Mouse (Mus musculus): ENCODE measurements around the gene Cplx3. TPM values are rescaled to one million over a fixed set of nuclear protein-coding genes. Genes with fewer than 3 reads are reported as not detected.

Gene Cplx3
- 0.80 and 1.7 TPM in 2 replicates for polyA plus RNA-seq (2012; rRNA removed)

GRCm38 (mm10) chr9:57606139-57606851 is at the start of gene Cplx3:
Cplx3 (minus strand) TSS chr9:57606281.

GRCm38 (mm10) chr9:57653283-57653682 is 47.2 kb upstream of the Cplx3 start, which contains the start of gene Csk:
Csk (minus strand) TSS chr9:57653631.

GRCm38 (mm10) chr9:57620674-57621073 is 14.6 kb upstream of the Cplx3 start, which contains the start of gene Lman1l:
Lman1l (minus strand) TSS chr9:57620774.

GRCm38 (mm10) chr9:57589224-57590126 is 16.6 kb downstream of the Cplx3 start, which contains the start of gene Ulk3:
Ulk3 (plus strand) TSS chr9:57589452.

GRCm38 (mm10) chr9:57560861-57561710 is 45.0 kb downstream of the Cplx3 start, which contains the start of gene Scamp2:
Scamp2 (plus strand) TSS chr9:57560943.

GRCm38 (mm10) chr9:57552139-57552887 is 53.8 kb downstream of the Cplx3 start, which contains the start of gene Mpi:
Mpi (minus strand) TSS chr9:57552763.

Other genes starting within 250 kb of the Cplx3 start
- 16.8 and 25.7 TPM in 2 replicates for gene Ppcdc, start 166.2 kb downstream of the Cplx3 start, polyA plus RNA-seq (2012; rRNA removed)
- gene Scamp5, start 138.2 kb downstream of the Cplx3 start, polyA plus RNA-seq (2012; rRNA removed), result 47.3 and 47.6 TPM in 2 replicates
- gene Rpp25, start 102.3 kb downstream of the Cplx3 start, polyA plus RNA-seq (2012; rRNA removed), result 3.3 and 4.3 TPM in 2 replicates
- gene Cox5a, start 85.0 kb downstream of the Cplx3 start, polyA plus RNA-seq (2012; rRNA removed), result 182 and 251 TPM in 2 replicates
- gene Fam219b, start 68.8 kb downstream of the Cplx3 start, polyA plus RNA-seq (2012; rRNA removed), result 12.3 and 20.8 TPM in 2 replicates
- gene Mpi, start 53.5 kb downstream of the Cplx3 start, polyA plus RNA-seq (2012; rRNA removed), result 62.6 and 65.6 TPM in 2 replicates
- gene Scamp2, start 45.3 kb downstream of the Cplx3 start, polyA plus RNA-seq (2012; rRNA removed), result 37.6 and 48.1 TPM in 2 replicates
- 21.0 and 22.8 TPM in 2 replicates for gene Ulk3, start 16.8 kb downstream of the Cplx3 start, polyA plus RNA-seq (2012; rRNA removed)
- 0.05 and 0.06 TPM in 2 replicates for gene Lman1l, start 14.5 kb upstream of the Cplx3 start, polyA plus RNA-seq (2012; rRNA removed)
- 54.7 and 94.3 TPM in 2 replicates for gene Csk, start 47.4 kb upstream of the Cplx3 start, polyA plus RNA-seq (2012; rRNA removed)
- gene Cyp1a2, start 77.4 kb upstream of the Cplx3 start, polyA plus RNA-seq (2012; rRNA removed), result not detected in 2 replicates
- gene Cyp1a1, start 81.6 kb upstream of the Cplx3 start, polyA plus RNA-seq (2012; rRNA removed), result 0.02 TPM in 1 of 2 replicates, not detected in the other
- gene Edc3, start 102.3 kb upstream of the Cplx3 start, polyA plus RNA-seq (2012; rRNA removed), result 14.4 and 21.7 TPM in 2 replicates
- gene Clk3, start 159.6 kb upstream of the Cplx3 start, polyA plus RNA-seq (2012; rRNA removed), result 128 and 137 TPM in 2 replicates
- gene Arid3b, start 230.5 kb upstream of the Cplx3 start, polyA plus RNA-seq (2012; rRNA removed), result 19.2 and 22.9 TPM in 2 replicates

Data from central nervous system, embryonic 11.5 days (tissue).